Mouse (Mus musculus) neural tube, embryonic 14.5 days (tissue): Measurements from ENCODE around the gene Fam110a. TPM values are rescaled to one million over a fixed set of nuclear protein-coding genes. Genes with fewer than 3 reads are reported as not detected.

ENCODE experiments used
- ATAC-seq: fragments of 200-750 bp; cut with Nextera tagmentation; 2 replicates; pipeline ENCODE4 v1.8.0; 2017; ENCODE audit warnings: low read depth, mild to moderate bottlenecking, moderate TSS enrichment, moderate library complexity
- H3K27ac ChIP-seq: fragments of 300-500 bp; sonication (generic); 2 replicates; pipeline ENCODE4 v1.5.1; 2014; ENCODE audit warnings: low read depth, mild to moderate bottlenecking, control low read depth, low read length, moderate library complexity, mixed read lengths
- H3K27me3 ChIP-seq: fragments of 300-500 bp; sonication (generic); 2 replicates; pipeline ENCODE4 v1.6.1; 2014; ENCODE audit warnings: low read length; ENCODE audit not compliant: control insufficient read depth, insufficient read depth
- H3K36me3 ChIP-seq: fragments of 300-500 bp; sonication (generic); 2 replicates; pipeline ENCODE4 v1.6.1; 2014; ENCODE audit warnings: low read length, mixed read lengths; ENCODE audit not compliant: control insufficient read depth, insufficient read depth
- H3K4me1 ChIP-seq: fragments of 300-500 bp; sonication (generic); 2 replicates; pipeline ENCODE4 v1.6.1; 2014; ENCODE audit warnings: low read length; ENCODE audit not compliant: control insufficient read depth, insufficient read depth
- H3K4me2 ChIP-seq: fragments of 300-500 bp; sonication (generic); 2 replicates; pipeline ENCODE4 v1.6.1; 2014; ENCODE audit warnings: mild to moderate bottlenecking, low read depth, low read length, control low read depth
- H3K4me3 ChIP-seq: fragments of 300-500 bp; sonication (generic); 2 replicates; pipeline ENCODE4 v1.5.1; 2014; ENCODE audit warnings: low read depth, low read length, control low read depth, mixed read lengths
- H3K9ac ChIP-seq: fragments of 300-500 bp; sonication (generic); replicated peaks from 2 replicates; pipeline ENCODE4 v1.6.1; 2014; ENCODE audit warnings: low read depth, mild to moderate bottlenecking, control low read depth, low read length, mixed read lengths
- H3K9me3 ChIP-seq: fragments of 300-500 bp; sonication (generic); 2 replicates; pipeline ENCODE4 v1.6.1; 2016; ENCODE audit warnings: low read length; ENCODE audit not compliant: control insufficient read depth
- WGBS: fragments of 180-500 bp; shearing (Covaris S2); extraction: QIAGEN DNeasy Blood & Tissue Kit; methylation state at CpG from one replicate; pipeline ENCODE4 v1.1.7; 2014; 5-methylcytosine and 5-hydroxymethylcytosine counted together
- polyA plus RNA-seq: library from polyadenylated mRNA; unstranded; fragments of >200 nt; fragmentation: Nextera tagmentation; extraction: Ambion mirVana; gene quantifications from 2 replicates; pipeline ENCODE4 v1.2.1, GENCODE M21; 2014

Gene Fam110a
- polyA plus RNA-seq, result 36.3 and 36.6 TPM in 2 replicates

DNA sequence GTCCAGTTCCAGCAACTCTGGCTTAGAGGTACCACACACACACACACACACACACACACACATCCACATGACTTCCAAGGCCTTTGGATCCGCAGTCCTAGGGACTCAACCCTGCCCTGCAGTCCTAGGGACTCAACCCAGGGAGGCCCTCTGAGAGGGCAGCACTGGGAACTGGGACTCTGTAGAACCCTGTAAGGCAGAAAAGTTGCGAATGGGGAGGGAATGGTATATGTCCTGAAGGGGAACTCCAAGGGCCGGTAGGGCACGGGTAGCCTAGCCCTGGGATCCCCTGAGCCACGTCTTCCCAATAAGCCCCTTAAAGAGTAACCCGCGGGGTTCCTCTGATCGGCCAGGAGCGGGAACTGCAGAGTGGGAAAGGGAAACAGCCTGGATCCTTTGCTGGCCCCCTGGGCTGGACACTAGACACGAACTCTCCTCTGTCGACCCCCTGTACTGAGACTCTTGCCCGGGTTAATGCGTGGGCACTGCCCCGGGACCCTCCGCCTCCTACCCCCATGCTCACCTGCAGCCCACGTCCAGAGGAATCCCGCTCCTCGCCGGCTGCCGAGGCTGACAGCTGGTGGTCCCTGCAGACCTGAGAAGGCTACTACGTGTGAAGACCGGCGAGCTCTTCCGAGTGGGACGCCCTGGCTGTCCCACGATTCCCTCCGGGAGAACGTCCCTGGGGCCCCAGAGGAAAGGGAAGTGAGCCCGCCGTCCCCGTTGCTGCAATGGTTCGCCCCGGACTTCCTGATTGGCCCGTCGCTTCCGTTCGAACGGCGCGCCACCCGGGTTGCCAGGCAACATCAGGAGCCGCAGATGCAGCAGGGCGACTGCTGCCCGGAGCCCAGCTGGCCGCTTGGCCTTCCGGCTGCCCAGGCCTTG lies at the start of gene Fam110a:
Gene Fam110a (minus strand): TSS at position 750 of the 885 bp plus-strand sequence.
- Histone ChIP-seq H3K4me3 (peak within 1 kb of the TSS; percentile 77), H3K4me2 (peak within 1 kb of the TSS; percentile 94), H3K27me3 (no peaks in the 10 kb centered on the region), H3K36me3 (no peaks in the 10 kb centered on the region), H3K27ac (peak within 1 kb of the TSS; percentile 60; the same call in 1 of the 2 replicates), H3K9me3 (no peaks in the 10 kb centered on the region), H3K4me1 (peaks cover 9% of the 10 kb centered on the region), H3K9ac (peak within 1 kb of the TSS; percentile 78)
- peak; percentile 92 for ATAC-seq
- WGBS, result under 1% methylated on average over 46 of the region's 46 CpGs

DNA sequence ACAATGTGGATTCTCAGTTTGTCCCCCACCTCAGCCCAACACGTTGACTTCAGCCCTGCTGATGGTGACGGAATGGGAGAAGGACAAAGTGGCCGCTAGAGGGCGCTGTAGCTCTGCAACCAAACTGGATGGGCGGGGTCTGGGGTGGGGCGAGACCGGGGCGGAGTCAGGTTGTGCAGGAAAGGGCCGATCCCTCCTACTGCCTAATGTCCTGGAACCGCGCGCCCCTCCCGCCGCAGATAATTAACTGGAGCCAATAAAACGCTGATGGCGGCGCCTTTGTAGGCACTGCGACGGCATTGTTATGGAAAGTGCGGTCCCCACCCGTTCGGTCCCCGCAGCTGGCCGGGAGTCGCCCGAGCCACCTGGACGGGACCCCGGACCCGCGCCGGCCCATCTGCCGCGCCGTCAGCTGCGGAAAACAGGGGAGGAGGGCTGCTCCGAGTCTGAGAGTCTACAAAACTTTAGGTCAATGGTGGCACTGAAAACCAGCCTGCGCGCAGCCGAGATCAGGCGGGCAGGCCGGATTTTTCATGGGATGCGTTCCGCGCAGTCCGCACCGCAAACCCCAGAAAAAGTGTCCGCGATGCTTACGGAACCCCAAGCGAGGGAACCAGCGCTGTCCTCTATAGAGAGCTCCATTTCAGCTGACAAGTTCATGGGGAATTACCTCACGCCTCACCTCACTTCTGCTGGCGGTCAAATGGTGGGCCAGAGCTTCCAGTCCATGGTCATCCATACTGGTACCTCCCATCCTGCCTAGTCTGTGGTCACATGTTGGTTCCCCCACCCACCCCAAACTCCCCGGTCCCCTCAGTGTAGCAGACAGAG lies 49.4 kb upstream of the Fam110a start:
- Histone ChIP-seq H3K4me1 (peaks cover 10% of the 10 kb centered on the region), H3K27me3 (no peaks in the 10 kb centered on the region), H3K36me3 (no peaks in the 10 kb centered on the region), H3K27ac (peak overlapping the region; percentile 83), H3K4me2 (peak overlapping the region; percentile 78), H3K4me3 (peak overlapping the region; percentile 54), H3K9me3 (no peaks in the 10 kb centered on the region), H3K9ac (peak overlapping the region; percentile 63)
- peak; percentile 91 for ATAC-seq
- WGBS, result under 1% methylated on average over 54 of the region's 54 CpGs

DNA sequence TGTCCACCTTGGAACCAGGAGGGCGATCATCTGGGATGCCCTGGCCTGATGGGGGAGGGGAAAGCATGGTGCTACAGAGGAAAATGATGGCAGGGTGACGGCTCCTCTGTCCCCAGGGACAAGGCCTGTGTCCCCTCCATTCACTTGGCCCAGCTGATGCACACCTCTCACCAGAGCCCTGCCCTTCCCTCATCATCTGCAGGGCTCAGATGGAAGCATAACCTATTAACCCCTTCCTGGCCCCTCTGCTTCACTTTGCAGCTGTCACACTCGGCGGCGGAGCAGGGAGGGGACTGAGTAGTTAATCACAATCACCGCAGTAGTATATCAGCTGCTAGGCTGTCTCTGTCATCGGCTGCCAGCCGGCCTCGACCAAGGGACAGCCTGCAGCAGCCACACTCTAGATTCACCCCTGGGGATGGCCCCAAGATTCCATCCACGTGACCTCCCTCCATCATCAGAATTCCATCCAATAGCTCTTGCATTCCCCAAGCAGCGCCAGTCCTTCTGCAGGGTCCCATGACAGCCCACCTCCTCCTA lies 44.9 kb upstream of the Fam110a start:
- H3K27me3 ChIP-seq, result no peaks in the 10 kb centered on the region
- H3K9ac ChIP-seq, result no peak overlapping the region
- peak; percentile 41 for ATAC-seq
- no peak overlapping the region for H3K4me3 ChIP-seq
- no peak overlapping the region for H3K4me2 ChIP-seq
- H3K36me3 ChIP-seq, result no peaks in the 10 kb centered on the region
- H3K27ac ChIP-seq, result no peak overlapping the region
- no peaks in the 10 kb centered on the region for H3K9me3 ChIP-seq
- H3K4me1 ChIP-seq, result peaks cover 11% of the 10 kb centered on the region
- WGBS, result 17% methylated on average over 11 of the region's 11 CpGs

DNA sequence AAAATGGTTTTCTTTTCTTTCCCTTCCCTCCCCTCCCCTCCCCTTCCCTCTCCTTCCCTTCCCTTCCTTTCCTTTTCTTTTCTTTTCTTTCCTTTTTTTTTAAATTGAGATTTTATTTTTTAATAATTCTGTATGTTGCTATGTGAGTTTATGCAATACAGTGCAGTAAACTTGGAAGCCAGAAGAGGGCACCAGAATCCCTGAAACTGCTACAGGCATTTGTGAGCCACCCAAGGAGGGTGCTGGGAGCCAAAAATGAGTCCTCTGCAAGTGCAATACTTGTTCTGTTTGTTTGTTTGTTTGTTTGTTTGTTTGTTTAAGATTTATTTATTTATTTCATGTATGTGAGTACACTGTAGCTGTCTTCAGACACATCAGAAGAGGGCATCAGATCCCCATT lies 42.0 kb upstream of the Fam110a start:
- Histone ChIP-seq H3K27ac (no peak overlapping the region), H3K9me3 (no peaks in the 10 kb centered on the region), H3K9ac (no peak overlapping the region), H3K36me3 (no peaks in the 10 kb centered on the region), H3K4me1 (peaks cover 11% of the 10 kb centered on the region), H3K27me3 (no peaks in the 10 kb centered on the region), H3K4me2 (no peak overlapping the region), H3K4me3 (no peak overlapping the region)
- no peak for ATAC-seq

DNA sequence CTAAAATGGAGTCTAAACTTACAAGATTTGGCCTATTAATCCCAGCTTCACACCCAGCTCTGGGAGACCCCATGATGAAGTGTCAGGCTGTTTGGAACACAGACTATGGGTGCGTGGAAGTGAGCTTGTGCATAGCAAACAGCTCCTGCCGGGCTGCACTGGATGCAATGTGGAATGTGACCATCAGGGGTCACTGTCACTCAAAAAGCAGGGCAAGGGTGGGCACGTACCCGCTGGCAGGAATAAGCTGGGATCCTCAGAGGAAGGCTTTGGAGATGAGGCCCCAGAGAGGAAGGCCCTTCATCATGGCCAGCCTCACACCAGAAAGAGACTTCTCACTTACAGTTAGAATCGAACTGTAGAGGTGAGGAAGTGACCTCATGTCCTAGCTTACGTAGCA lies 40.2 kb upstream of the Fam110a start:
- WGBS, result 16% methylated on average over 6 of the region's 6 CpGs

DNA sequence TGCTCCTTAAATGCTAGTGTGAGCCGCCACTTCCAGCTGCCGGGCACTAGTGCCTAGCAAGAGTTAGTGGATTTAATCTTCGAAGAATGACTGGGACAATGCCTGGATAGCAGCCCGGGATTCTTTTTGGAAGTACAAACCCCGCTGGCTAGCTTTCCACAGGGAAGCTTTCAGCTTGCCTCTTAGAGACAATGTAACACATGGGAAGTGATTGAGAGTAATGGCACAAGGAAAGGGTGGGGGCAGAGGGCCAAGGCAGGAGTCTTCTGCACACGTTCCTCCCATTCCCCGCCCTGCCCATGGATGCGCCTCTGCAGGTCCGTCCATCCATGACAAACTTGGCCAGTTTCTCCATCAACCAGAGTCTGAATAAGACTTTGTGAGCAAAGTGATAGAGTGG lies 36.6 kb upstream of the Fam110a start:
- no peaks in the 10 kb centered on the region for H3K9me3 ChIP-seq
- no peak overlapping the region for H3K9ac ChIP-seq
- no peak overlapping the region for H3K4me3 ChIP-seq
- WGBS, result 64% methylated on average over 9 of the region's 9 CpGs
- H3K27ac ChIP-seq, result no peak overlapping the region
- no peak overlapping the region for H3K4me2 ChIP-seq
- no peaks in the 10 kb centered on the region for H3K36me3 ChIP-seq
- ATAC-seq, result no peak
- H3K27me3 ChIP-seq, result no peaks in the 10 kb centered on the region
- no peaks in the 10 kb centered on the region for H3K4me1 ChIP-seq

More for the DNA sequence above, 40.2 kb upstream of the Fam110a start:
- H3K27me3 ChIP-seq, result no peaks in the 10 kb centered on the region
- H3K9me3 ChIP-seq, result no peaks in the 10 kb centered on the region
- no peak overlapping the region for H3K4me3 ChIP-seq
- ATAC-seq, result peak; percentile 60; the same call in 1 of the 2 replicates
- H3K27ac ChIP-seq, result no peak overlapping the region
- no peak overlapping the region for H3K4me2 ChIP-seq
- H3K36me3 ChIP-seq, result no peaks in the 10 kb centered on the region
- H3K4me1 ChIP-seq, result peaks cover 9% of the 10 kb centered on the region
- H3K9ac ChIP-seq, result no peak overlapping the region

DNA sequence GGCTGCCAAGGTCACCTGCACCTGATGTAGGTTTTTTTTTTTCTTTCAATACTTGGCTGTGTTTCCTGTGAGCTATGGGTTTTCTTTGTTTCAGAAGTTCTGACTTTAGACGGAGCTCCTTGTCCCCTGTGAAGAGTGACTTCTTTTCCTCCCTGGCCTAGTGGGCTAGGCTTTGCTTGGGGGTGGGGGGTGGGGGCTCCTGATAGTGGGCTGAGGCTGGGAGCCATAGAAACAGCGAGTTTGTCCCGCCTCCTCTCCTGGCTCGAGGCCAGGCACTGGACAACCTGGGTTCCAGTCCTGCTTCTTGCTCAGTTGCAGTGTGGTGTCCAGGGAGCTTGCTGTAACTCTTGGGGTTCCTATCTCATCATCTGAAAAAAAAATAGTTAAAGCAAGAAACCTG lies 36.0 kb upstream of the Fam110a start:
- WGBS, result 49% methylated on average over 4 of the region's 4 CpGs
- Histone ChIP-seq H3K4me2 (no peak overlapping the region), H3K4me1 (no peaks in the 10 kb centered on the region), H3K36me3 (no peaks in the 10 kb centered on the region), H3K4me3 (no peak overlapping the region), H3K27ac (no peak overlapping the region), H3K9ac (no peak overlapping the region), H3K27me3 (no peaks in the 10 kb centered on the region), H3K9me3 (no peaks in the 10 kb centered on the region)
- no peak for ATAC-seq

DNA sequence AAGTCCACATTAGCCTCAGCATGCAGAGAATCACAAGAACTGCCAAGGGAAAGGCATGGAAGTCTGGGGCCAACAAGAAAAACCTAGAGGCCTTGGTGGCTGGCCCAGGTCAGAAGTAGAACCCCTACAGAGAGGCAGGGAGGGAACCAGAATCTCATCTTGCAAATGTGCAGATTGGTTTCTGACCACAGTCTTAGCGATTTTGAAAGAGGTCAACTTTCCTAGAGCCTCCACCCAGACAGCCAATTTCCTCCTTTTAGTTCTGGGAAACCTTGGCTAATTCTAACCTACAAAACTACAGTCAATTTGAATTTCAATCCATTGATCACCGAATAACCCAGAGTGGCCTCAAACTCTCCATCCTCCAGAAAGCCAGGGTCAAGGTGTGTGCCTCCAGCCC lies 32.7 kb upstream of the Fam110a start:
- Histone ChIP-seq H3K27ac (no peak overlapping the region), H3K4me1 (no peaks in the 10 kb centered on the region), H3K36me3 (no peaks in the 10 kb centered on the region), H3K9ac (no peak overlapping the region), H3K9me3 (no peaks in the 10 kb centered on the region), H3K4me2 (no peak overlapping the region), H3K4me3 (no peak overlapping the region), H3K27me3 (no peaks in the 10 kb centered on the region)
- ATAC-seq, result no peak
- WGBS, result 74% methylated on average over 2 of the region's 2 CpGs
